Mouse (Mus musculus): ENCODE measurements around the gene Gpr50. TPM values are rescaled to one million over a fixed set of nuclear protein-coding genes. Genes with fewer than 3 reads are reported as not detected.

Gpr50 gene
- polyA plus RNA-seq, 1 experiment from 2014 or later, result 0.26 TPM

DNA sequence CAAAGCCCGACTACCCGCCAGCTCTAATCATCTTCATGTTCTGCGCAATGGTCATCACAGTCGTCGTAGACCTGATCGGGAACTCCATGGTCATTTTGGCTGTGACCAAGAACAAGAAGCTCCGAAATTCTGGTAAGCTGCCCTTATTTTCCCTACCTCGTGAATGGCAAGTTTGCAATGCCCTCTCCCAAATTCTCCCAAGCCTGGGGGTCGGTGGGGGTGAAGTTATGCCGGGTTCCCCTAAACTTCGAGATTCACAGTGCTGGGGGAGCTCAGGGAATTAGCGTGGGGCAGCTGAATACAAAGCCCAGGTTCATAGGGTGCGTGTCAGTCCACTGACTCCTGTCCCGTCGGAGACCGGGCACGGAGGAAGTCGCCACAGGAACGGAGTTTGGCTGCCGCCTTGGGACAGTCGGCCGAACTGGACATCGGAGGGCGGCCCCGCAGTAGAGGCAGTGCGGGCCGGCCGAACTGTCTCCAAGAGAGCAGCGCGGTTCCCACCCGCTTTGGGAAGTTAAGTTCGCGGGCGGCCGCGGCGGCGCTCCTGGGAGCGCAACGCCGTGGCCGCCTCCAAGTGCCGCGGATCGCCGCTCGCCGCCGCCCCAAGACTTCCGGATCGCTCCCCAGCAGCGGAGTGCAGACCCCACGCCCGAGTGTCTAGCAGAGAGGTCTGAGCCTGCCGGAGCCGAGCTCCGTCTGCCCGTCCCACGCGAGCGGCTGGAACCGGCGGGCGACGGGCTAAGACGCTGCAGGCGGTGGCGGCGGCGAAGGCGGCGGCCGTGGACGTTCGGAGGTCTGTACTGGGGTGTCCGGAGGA, 612 bp downstream of the Gpr50 start:
- no peak overlapping the region for H3K27ac ChIP-seq
- WGBS, result 14% methylated on average over 73 of the region's 76 CpGs
- no peak overlapping the region for H3K9ac ChIP-seq
- peak overlapping the region; percentile 74 for H3K4me2 ChIP-seq
- H3K27me3 ChIP-seq, result peaks cover 92% of the 10 kb centered on the region
- no peaks in the 10 kb centered on the region for H3K4me1 ChIP-seq (replicated peaks)
- no peaks in the 10 kb centered on the region; the same call in 1 of the 2 replicates for H3K9me3 ChIP-seq (replicated peaks)
- ATAC-seq (replicated peaks; ENCODE audit: insufficient number of reproducible peaks, insufficient read depth, low FRiP score, low read depth), result no peak
- H3K4me3 ChIP-seq, result peak overlapping the region; percentile 50
- no peaks in the 10 kb centered on the region for H3K36me3 ChIP-seq

DNA sequence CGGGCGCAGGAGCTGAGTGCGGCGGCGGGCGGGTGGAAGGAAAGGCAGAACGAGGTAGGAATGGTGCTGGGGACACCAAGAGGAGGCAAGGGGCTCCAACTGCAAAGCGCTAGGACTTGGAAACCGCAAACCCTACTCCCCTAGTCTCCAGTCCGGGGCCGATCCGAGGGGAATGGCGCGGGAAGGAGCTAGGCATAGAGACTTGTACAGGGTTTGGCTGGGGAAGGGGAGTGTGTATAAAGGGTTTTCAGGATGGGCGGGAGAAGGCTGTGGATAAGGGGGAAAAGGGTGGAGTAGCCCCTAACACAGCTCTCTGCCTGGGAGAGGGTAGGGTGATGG, 1.2 kb downstream of the Gpr50 start:
- no peak for ATAC-seq (replicated peaks; ENCODE audit: insufficient number of reproducible peaks, insufficient read depth, low FRiP score, low read depth)
- Histone ChIP-seq H3K4me1 (replicated peaks) (no peaks in the 10 kb centered on the region), H3K9ac (no peak overlapping the region), H3K4me2 (peak overlapping the region; percentile 74), H3K9me3 (replicated peaks) (no peaks in the 10 kb centered on the region; the same call in 1 of the 2 replicates), H3K4me3 (peak overlapping the region; percentile 50), H3K27ac (no peak overlapping the region), H3K27me3 (peaks cover 91% of the 10 kb centered on the region), H3K36me3 (no peaks in the 10 kb centered on the region)
- WGBS, result 14% methylated on average over 15 of the region's 15 CpGs

GRCm38 (mm10) chrX:71670254-71670653, 6.8 kb downstream of the Gpr50 start:
- WGBS, result 19% methylated on average over 6 of the region's 6 CpGs
- Histone ChIP-seq H3K27me3 (peaks cover 46% of the 10 kb centered on the region), H3K4me2 (no peak overlapping the region), H3K27ac (no peak overlapping the region), H3K4me1 (replicated peaks) (no peaks in the 10 kb centered on the region), H3K4me3 (no peak overlapping the region), H3K9me3 (replicated peaks) (no peaks in the 10 kb centered on the region), H3K9ac (no peak overlapping the region), H3K36me3 (no peaks in the 10 kb centered on the region)
- no peak for ATAC-seq (replicated peaks; ENCODE audit: insufficient number of reproducible peaks, insufficient read depth, low FRiP score, low read depth)

GRCm38 (mm10) chrX:71700817-71701469, 37.5 kb downstream of the Gpr50 start:
- no peaks in the 10 kb centered on the region for H3K9me3 ChIP-seq (replicated peaks)
- no peak overlapping the region for H3K27ac ChIP-seq
- no peaks in the 10 kb centered on the region for H3K4me1 ChIP-seq (replicated peaks)
- H3K4me2 ChIP-seq, result no peak overlapping the region
- ATAC-seq (replicated peaks; ENCODE audit: insufficient number of reproducible peaks, insufficient read depth, low FRiP score, low read depth), result no peak
- no peaks in the 10 kb centered on the region for H3K27me3 ChIP-seq
- H3K4me3 ChIP-seq, result no peak overlapping the region
- 33% methylated on average over 6 of the region's 6 CpGs for WGBS
- H3K36me3 ChIP-seq, result no peaks in the 10 kb centered on the region
- H3K9ac ChIP-seq, result no peak overlapping the region

Other genes starting within 250 kb of the Gpr50 start
- gene Cd99l2, start 170.8 kb upstream of the Gpr50 start, polyA plus RNA-seq (2015; fragmentation: Nextera tagmentation; extraction: Ambion mirVana), result 30.1 and 34.5 TPM in 2 replicates
- 155 and 156 TPM in 2 replicates for gene Hmgb3, start 107.7 kb upstream of the Gpr50 start, polyA plus RNA-seq (2015; fragmentation: Nextera tagmentation; extraction: Ambion mirVana)
- 39.5 and 45.7 TPM in 2 replicates for gene Vma21, start 152.3 kb downstream of the Gpr50 start, polyA plus RNA-seq (2015; fragmentation: Nextera tagmentation; extraction: Ambion mirVana)